Mouse (Mus musculus) liver, embryonic 14.5 days (tissue): ENCODE measurements around the gene Jup. TPM values are rescaled to one million over a fixed set of nuclear protein-coding genes. Genes with fewer than 3 reads are reported as not detected.

ENCODE experiments used
- ATAC-seq: fragments of 200-750 bp; cut with Nextera tagmentation; 2 replicates; pipeline ENCODE4 v1.8.0; 2017; ENCODE audit warnings: moderate number of reproducible peaks, mild to moderate bottlenecking, moderate library complexity; ENCODE audit not compliant: insufficient read depth
- DNase-seq, 3 experiments: peaks; one replicate each; pipeline ENCODE4 v3.0.0-alpha.2; 2012 to 2013; ENCODE audit warnings: low read depth in 3 of 3, low spot score in 3 of 3
- H3K27ac ChIP-seq: fragments of 300-500 bp; sonication (generic); 2 replicates; pipeline ENCODE4 v1.5.1; 2014; ENCODE audit warnings: moderate library complexity, mild to moderate bottlenecking, control low read depth, inconsistent platforms
- H3K27me3 ChIP-seq: fragments of 300-500 bp; sonication (generic); 2 replicates; pipeline ENCODE4 v1.6.1; 2014; ENCODE audit warnings: mild to moderate bottlenecking, low read length, moderate library complexity; ENCODE audit not compliant: control insufficient read depth, insufficient read depth
- H3K36me3 ChIP-seq: fragments of 300-500 bp; sonication (generic); replicated peaks from 2 replicates; pipeline ENCODE4 v1.6.1; 2014; ENCODE audit warnings: low read depth; ENCODE audit not compliant: control insufficient read depth, insufficient read depth
- H3K4me1 ChIP-seq, 2 experiments: fragments of 200-500 bp in 1 of 2; fragments of 300-500 bp in 1 of 2; sonication (generic) in 1 of 2; replicated peaks; 2 replicates each; pipeline ENCODE4 v1.6.1; 2012 to 2014; ENCODE audit warnings: antibody characterized with exemption in 1 of 2, inconsistent platforms in 1 of 2, low read length in 1 of 2; ENCODE audit not compliant: control insufficient read depth in 2 of 2, insufficient read depth in 2 of 2
- H3K4me2 ChIP-seq: fragments of 300-500 bp; sonication (generic); 2 replicates; pipeline ENCODE4 v1.6.1; 2014; ENCODE audit warnings: low read depth, mild to moderate bottlenecking, control low read depth, moderate library complexity
- H3K4me3 ChIP-seq, 2 experiments: fragments of 200-500 bp in 1 of 2; fragments of 300-500 bp in 1 of 2; sonication (generic) in 1 of 2; 2 replicates each; pipeline ENCODE4 v1.5.1; 2012 to 2014; ENCODE audit warnings: low read depth in 2 of 2, low read length in 2 of 2, mild to moderate bottlenecking in 2 of 2, control low read depth in 1 of 2, inconsistent platforms in 1 of 2, moderate library complexity in 1 of 2; ENCODE audit not compliant: insufficient read depth in 1 of 2
- H3K9ac ChIP-seq: fragments of 300-500 bp; sonication (generic); replicated peaks from 2 replicates; pipeline ENCODE4 v1.6.1; 2014; ENCODE audit warnings: mild to moderate bottlenecking, control low read depth, moderate library complexity
- H3K9me3 ChIP-seq: fragments of 300-500 bp; sonication (generic); 2 replicates; pipeline ENCODE4 v1.6.1; 2016; ENCODE audit warnings: low read length, mixed read lengths; ENCODE audit not compliant: control insufficient read depth
- CTCF ChIP-seq: IDR thresholded peaks from 2 replicates; pipeline ENCODE4 v1.5.1; 2016; ENCODE audit warnings: antibody characterized with exemption, low read depth, control low read depth
- EP300 ChIP-seq: IDR thresholded peaks from 2 replicates; pipeline ENCODE4 v1.6.1; 2016; ENCODE audit warnings: antibody characterized with exemption, low read depth
- WGBS: fragments of 180-500 bp; shearing (Covaris S2); extraction: QIAGEN DNeasy Blood & Tissue Kit; methylation state at CpG from one replicate; pipeline ENCODE4 v1.1.7; 2014; ENCODE audit not compliant: insufficient replicate concordance; 5-methylcytosine and 5-hydroxymethylcytosine counted together
- polyA plus RNA-seq, 2 experiments: library from polyadenylated mRNA; depleted of rRNA in 1 of 2; stranded (reverse) in 1 of 2; unstranded in 1 of 2; fragments of >200 nt; fragmentation: Nextera tagmentation in 1 of 2; extraction: Ambion mirVana in 1 of 2; gene quantifications; 2 replicates each; pipeline versions ENCODE4 v1.2.1 to v1.2.3; 2012 to 2014

The Jup gene
- polyA plus RNA-seq, 2 experiments, result 8.5 to 8.6 TPM

DNA sequence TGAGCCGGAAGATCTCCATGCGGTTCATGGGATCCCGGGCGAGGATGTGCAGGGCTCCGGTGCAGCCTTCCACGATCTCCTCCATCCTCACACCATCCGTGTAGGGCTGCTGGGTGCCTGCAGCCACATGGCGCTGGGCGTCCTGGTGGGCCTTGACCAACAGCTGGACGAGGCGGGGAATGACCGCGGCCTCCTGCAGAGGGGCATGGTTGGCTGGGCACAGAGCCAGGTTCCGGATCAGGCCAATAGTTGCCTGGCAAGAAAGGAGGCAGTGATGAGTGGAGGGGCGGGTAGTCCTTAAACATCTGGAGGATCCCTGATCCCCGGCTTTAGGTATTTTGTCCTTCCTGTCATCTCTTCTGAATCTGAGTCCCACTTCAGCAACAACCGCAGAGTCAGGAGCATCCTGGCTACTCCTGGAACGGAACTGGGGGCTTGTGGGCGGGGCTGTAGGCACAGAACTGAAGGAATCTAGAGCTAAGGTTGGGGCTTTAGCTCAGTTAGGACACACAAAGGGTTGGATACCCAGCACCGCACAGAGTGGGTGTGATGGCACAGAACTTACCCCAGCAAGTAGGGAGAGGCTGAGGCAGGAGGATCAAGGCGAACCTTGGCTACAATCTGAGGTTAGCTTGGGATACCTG lies 20.7 kb downstream of the Jup start:
- Histone ChIP-seq H3K9me3 (no peaks in the 10 kb centered on the region), H3K9ac (no peak overlapping the region), H3K27me3 (no peaks in the 10 kb centered on the region), H3K36me3 (no peaks in the 10 kb centered on the region), H3K4me2 (no peak overlapping the region), H3K27ac (no peak overlapping the region), H3K4me1 (no peaks in the 10 kb centered on the region), H3K4me3 (no peak overlapping the region)
- 80% methylated on average over 21 of the region's 21 CpGs for WGBS
- ATAC-seq (no peak), DNase-seq (no peak)
- TF ChIP-seq CTCF, result no peak
- no peak for TF ChIP-seq EP300

DNA sequence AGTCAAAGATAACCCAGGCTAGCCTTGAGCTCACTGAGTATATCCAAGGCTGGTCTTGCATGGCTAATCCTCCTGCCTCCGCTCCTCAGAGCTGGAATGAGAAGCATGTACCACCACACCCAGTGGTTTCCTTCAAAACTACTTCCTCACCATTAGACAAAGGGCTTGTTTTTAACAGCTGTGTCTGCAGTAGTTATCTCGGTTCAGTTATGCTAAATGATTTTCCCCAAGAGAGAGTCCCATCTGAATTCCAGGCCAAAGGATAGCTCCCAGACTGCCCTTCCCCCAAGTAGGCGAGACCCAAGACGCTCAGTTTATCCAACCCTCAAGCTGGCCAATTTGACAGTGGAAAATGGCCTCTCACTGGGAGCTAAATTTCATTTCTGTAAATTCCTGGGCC lies 21.6 kb downstream of the Jup start:
- H3K9me3 ChIP-seq, result no peaks in the 10 kb centered on the region
- TF ChIP-seq CTCF (no peak), EP300 (no peak)

DNA sequence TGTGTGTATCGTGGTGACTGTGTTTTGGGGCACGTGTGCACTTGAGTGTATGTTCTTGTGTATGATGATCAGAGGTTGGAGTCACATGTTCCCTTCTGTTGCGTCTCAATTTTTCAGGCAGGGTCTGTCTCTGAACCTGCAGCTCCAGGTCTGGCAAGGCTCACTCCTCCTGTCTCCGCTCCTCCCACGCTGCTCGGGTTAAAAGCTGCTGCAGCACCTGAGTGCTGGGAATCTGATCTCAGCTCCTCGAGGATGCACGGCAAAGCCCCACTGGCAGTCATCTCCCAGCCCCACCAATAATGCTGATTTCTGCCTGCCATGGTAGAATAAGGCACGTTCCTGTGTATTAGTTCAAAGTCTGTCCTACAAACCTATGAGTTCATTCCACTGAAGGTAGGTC lies 22.4 kb downstream of the Jup start:
- Histone ChIP-seq H3K9ac (no peak overlapping the region), H3K36me3 (no peaks in the 10 kb centered on the region), H3K9me3 (no peaks in the 10 kb centered on the region), H3K4me2 (no peak overlapping the region), H3K4me1 (no peaks in the 10 kb centered on the region), H3K27me3 (no peaks in the 10 kb centered on the region), H3K4me3 (no peak overlapping the region), H3K27ac (no peak overlapping the region)
- no peak for ATAC-seq
- 65% methylated on average over 9 of the region's 9 CpGs for WGBS
- TF ChIP-seq CTCF (no peak), EP300 (no peak)
- DNase-seq, result no peak

More for the DNA sequence above, 21.6 kb downstream of the Jup start:
- no peak overlapping the region for H3K27ac ChIP-seq
- 57% methylated on average over 4 of the region's 4 CpGs for WGBS
- no peak overlapping the region for H3K4me2 ChIP-seq
- no peaks in the 10 kb centered on the region for H3K27me3 ChIP-seq
- DNase-seq, result no peak
- H3K4me3 ChIP-seq, result no peak overlapping the region
- no peaks in the 10 kb centered on the region for H3K36me3 ChIP-seq
- no peak overlapping the region for H3K9ac ChIP-seq
- ATAC-seq, result no peak
- H3K4me1 ChIP-seq, result no peaks in the 10 kb centered on the region

DNA sequence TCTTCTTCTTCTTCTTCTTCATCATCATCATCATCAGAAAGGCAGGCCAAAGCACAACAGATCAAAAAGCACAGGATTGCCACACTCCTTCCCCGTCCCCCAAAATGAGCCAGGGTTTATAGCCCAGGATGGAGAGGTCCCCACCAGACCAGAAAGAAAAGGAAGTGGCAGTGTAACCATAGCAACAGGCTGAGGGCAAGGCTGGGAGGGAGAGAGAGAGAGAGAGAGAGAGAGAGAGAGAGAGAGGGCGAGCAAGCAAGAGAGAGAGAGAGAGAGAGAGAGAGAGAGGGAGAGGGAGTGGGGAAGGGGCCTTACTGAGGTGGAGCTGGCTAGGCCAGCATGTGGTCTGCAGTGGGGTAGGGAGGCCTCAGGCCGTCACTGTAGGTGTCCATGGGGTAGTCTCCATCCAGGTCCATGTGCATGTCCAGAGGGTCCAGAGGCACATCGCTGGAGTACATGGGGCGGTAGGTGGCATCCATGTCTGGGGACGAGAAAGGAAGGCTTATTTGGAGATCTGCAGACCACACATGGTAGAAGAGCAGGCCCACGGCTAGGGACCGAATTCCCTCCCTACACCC lies 25.5 kb downstream of the Jup start:
- H3K4me1 ChIP-seq, result no peaks in the 10 kb centered on the region
- no peak overlapping the region for H3K4me3 ChIP-seq
- no peaks in the 10 kb centered on the region for H3K27me3 ChIP-seq
- no peak overlapping the region for H3K9ac ChIP-seq
- 63% methylated on average over 8 of the region's 8 CpGs for WGBS
- H3K36me3 ChIP-seq, result no peaks in the 10 kb centered on the region
- DNase-seq (no peak), ATAC-seq (no peak)
- no peak for TF ChIP-seq EP300
- TF ChIP-seq CTCF, result no peak
- no peak overlapping the region for H3K27ac ChIP-seq
- no peak overlapping the region for H3K4me2 ChIP-seq
- no peaks in the 10 kb centered on the region for H3K9me3 ChIP-seq

DNA sequence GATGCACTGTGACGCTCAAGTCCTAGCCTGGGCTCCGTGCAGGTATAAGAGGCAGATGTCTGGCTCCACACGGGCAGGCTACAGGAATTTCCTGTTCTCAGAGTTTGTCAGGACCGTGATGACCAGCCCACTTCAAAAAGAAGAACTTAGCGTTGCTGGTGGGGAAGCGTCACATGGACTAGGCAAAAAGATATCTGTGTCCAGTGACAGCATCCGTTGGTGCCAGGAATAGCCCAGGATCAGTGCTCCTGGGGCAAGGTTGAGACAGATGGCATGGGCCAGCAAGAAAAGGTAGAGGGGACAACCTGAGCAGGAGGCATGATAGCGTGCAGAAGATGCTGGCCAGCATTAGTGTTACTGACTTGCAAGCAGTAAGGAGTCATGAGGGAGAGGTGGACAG lies 27.7 kb downstream of the Jup start:
- ATAC-seq (no peak), DNase-seq (no peak)
- H3K36me3 ChIP-seq, result no peaks in the 10 kb centered on the region
- H3K9ac ChIP-seq, result no peak overlapping the region
- 23% methylated on average over 8 of the region's 8 CpGs for WGBS
- no peak overlapping the region for H3K27ac ChIP-seq
- TF ChIP-seq CTCF (no peak), EP300 (no peak)
- H3K4me1 ChIP-seq, result no peaks in the 10 kb centered on the region
- H3K27me3 ChIP-seq, result no peaks in the 10 kb centered on the region
- H3K9me3 ChIP-seq, result no peaks in the 10 kb centered on the region
- no peak overlapping the region for H3K4me2 ChIP-seq
- H3K4me3 ChIP-seq, result no peak overlapping the region
